Mouse (Mus musculus) c-Kit-positive CD71-positive TER-119-negative erythroid progenitor cells, embryonic 14.5 days (primary cell): ENCODE results near the gene Nme3.
A peak's percentile ranks its signal among the peaks of the same experiment; 100 is the strongest.

Experiments
- DNase-seq: peaks from one replicate; pipeline ENCODE4 v3.0.0-alpha.2; 2013; ENCODE audit warnings: low read depth

Nme3 gene

GRCm38 (mm10) chr17:24896241-24896992 is at the start of gene Nme3:
Nme3 (plus strand) TSS chr17:24896500.
- peak; percentile 76 for DNase-seq

- no peak for DNase-seq
Measured at GRCm38 (mm10) chr17:24847386-24847785, 48.9 kb upstream of the Nme3 start.

- DNase-seq = peak; percentile 67
Measured at GRCm38 (mm10) chr17:24848600-24849031, 47.7 kb upstream of the Nme3 start.

- no peak for DNase-seq
Measured at GRCm38 (mm10) chr17:24849733-24850064, 46.6 kb upstream of the Nme3 start.

GRCm38 (mm10) chr17:24850065-24850772 is 46.1 kb upstream of the Nme3 start, which contains the start of gene Fahd1:
Fahd1 (minus strand) TSS chr17:24850364.
- peak; percentile 97 for DNase-seq

GRCm38 (mm10) chr17:24850773-24851127 is 45.5 kb upstream of the Nme3 start:
- no peak for DNase-seq

- DNase-seq = no peak
Measured at GRCm38 (mm10) chr17:24851381-24852125, 44.7 kb upstream of the Nme3 start.

- DNase-seq = no peak
Measured at GRCm38 (mm10) chr17:24855838-24856464, 40.3 kb upstream of the Nme3 start.

GRCm38 (mm10) chr17:24856589-24856988 is 39.7 kb upstream of the Nme3 start:
- no peak for DNase-seq

GRCm38 (mm10) chr17:24857831-24858470 is 38.3 kb upstream of the Nme3 start:
- DNase-seq = no peak

- DNase-seq = peak; percentile 87
Measured at GRCm38 (mm10) chr17:24858967-24859366, 37.3 kb upstream of the Nme3 start.

GRCm38 (mm10) chr17:24860076-24860475 is 36.2 kb upstream of the Nme3 start:
- DNase-seq = no peak

- no peak for DNase-seq
Measured at GRCm38 (mm10) chr17:24861785-24862184, 34.5 kb upstream of the Nme3 start.

- no peak for DNase-seq
Measured at GRCm38 (mm10) chr17:24865776-24866175, 30.5 kb upstream of the Nme3 start, which contains the start of gene Igfals. Igfals (plus strand) TSS chr17:24865997.

GRCm38 (mm10) chr17:24867914-24868313 is 28.4 kb upstream of the Nme3 start:
- DNase-seq = no peak

- no peak for DNase-seq
Measured at GRCm38 (mm10) chr17:24873695-24874404, 22.4 kb upstream of the Nme3 start.

GRCm38 (mm10) chr17:24874405-24874745 is 21.9 kb upstream of the Nme3 start:
- no peak for DNase-seq

- DNase-seq = no peak
Measured at GRCm38 (mm10) chr17:24874989-24875388, 21.3 kb upstream of the Nme3 start.

- no peak for DNase-seq
Measured at GRCm38 (mm10) chr17:24877336-24878116, 18.8 kb upstream of the Nme3 start.

GRCm38 (mm10) chr17:24878117-24878397 is 18.2 kb upstream of the Nme3 start:
- no peak for DNase-seq

- DNase-seq = no peak
Measured at GRCm38 (mm10) chr17:24878531-24878930, 17.8 kb upstream of the Nme3 start.
